Mouse (Mus musculus) megakaryocyte, embryonic 14.5 days (primary cell): Measurements from ENCODE around the gene Dnah2. TPM values are rescaled to one million over a fixed set of nuclear protein-coding genes. Genes with fewer than 3 reads are reported as not detected.
A peak's percentile ranks its signal among the peaks of the same experiment; 100 is the strongest.

Source experiments
- H3K27me3 ChIP-seq: replicated peaks from 2 replicates; pipeline ENCODE3; 2012; ENCODE audit warnings: inconsistent platforms
- H3K36me3 ChIP-seq: replicated peaks from 2 replicates; pipeline ENCODE3; 2012; ENCODE audit warnings: low read length, inconsistent platforms, mixed read lengths
- H3K4me1 ChIP-seq: 2 replicates; pipeline ENCODE4 v1.6.1; 2012; ENCODE audit warnings: inconsistent platforms
- H3K4me3 ChIP-seq: replicated peaks from 2 replicates; pipeline ENCODE3; 2012; ENCODE audit warnings: moderate library complexity, mild to moderate bottlenecking, inconsistent platforms
- H3K9me3 ChIP-seq: 2 replicates; pipeline ENCODE4 v1.6.1; 2012; ENCODE audit warnings: inconsistent platforms
- FLI1 ChIP-seq: IDR thresholded peaks from 2 replicates; pipeline ENCODE4 v1.6.1; 2012; ENCODE audit warnings: low read length, inconsistent platforms, mixed read lengths
- GATA1 ChIP-seq: IDR thresholded peaks from 3 replicates; pipeline ENCODE4 v1.6.1; 2012; ENCODE audit warnings: mixed read lengths, low read length, inconsistent platforms, borderline replicate concordance
- polyA plus RNA-seq: library from polyadenylated mRNA; stranded (reverse); fragments of >175 nt; gene quantifications from 2 replicates; pipeline ENCODE4 v1.2.3, GENCODE M21; 2012; ENCODE audit warnings: low replicate concordance; ENCODE audit not compliant: insufficient read depth

The Dnah2 gene
- polyA plus RNA-seq, 1 experiment: 0.95 TPM

DNA sequence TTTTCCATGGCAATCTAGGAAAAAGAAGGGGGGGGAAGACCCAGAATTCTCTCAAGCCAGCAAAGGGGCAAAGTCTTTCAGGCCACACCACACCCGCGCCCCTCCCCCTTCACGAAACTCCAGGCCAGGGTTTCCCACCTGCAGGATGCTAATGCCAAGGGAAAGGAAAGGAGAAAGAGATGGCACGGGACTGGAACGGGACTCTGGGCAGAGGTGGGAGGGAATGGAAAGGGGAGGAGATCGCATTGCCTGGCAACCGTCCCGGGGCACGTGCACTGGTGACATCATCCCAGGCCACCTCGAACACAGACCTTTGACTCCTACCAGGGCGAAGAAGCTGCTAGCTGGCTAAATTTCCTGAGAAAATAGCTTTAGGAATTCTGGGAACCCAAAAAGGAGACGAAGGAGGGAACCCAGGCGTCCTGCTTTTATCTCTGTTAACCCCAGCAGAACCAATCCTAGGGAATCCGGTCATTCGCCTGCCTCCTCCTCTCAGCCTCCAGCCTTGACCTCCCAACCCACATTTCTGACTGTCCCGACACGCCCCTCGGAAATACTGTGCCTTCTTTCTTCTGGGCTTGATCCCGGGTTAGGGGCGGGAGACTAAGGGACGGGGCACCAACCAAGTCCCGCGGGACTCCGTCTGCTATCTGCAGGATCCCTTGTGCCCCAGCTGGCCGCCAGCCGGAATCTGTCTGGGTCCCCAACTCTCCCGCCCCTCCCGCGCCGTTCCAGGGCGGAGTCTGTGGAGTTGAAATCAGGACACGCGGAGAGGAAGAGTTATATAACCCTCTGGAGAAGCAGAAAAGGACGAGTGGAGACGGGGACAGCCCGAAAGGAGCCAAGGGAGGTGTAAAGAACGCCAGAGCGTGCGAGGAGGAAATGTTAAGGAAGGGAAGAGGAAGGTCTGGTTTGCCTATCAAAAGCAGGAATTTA lies 131.2 kb downstream of the Dnah2 start:
- Histone ChIP-seq H3K9me3 (no peaks in the 10 kb centered on the region), H3K4me1 (peaks cover 82% of the 10 kb centered on the region), H3K36me3 (peaks cover 18% of the 10 kb centered on the region), H3K27me3 (peaks cover 22% of the 10 kb centered on the region), H3K4me3 (peak overlapping the region; percentile 95)
- TF ChIP-seq GATA1: no peak
- no peak for TF ChIP-seq FLI1

DNA sequence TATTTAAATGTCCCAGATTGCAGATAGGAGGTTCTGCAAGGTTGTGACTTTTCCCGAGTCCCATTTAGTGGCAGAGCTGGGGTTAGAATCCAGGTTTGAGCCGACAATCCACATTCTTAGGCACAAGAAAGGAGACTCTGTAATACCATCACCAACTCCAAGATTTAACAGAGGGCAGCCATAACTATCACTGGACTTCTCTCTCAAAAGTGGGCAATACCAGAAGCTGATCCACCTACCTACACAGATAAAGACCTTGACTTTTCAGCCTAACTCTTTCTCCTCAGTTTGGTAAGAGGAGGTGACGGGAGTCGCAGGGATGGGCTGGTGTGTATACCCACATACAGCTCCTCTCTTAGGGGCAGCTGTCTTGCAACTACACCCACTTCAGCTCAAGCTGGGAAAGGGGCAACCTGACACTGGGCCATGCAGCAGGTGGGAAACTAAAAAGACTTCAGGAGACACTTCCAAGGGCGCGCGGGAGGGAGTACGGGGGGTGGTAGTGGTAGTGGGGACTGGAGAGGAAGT lies 131.9 kb downstream of the Dnah2 start:
- H3K27me3 ChIP-seq: peaks cover 15% of the 10 kb centered on the region
- TF ChIP-seq FLI1 (no peak), GATA1 (no peak)
- peak overlapping the region; percentile 95 for H3K4me3 ChIP-seq
- H3K4me1 ChIP-seq: peaks cover 89% of the 10 kb centered on the region
- H3K36me3 ChIP-seq: peaks cover 24% of the 10 kb centered on the region
- no peaks in the 10 kb centered on the region for H3K9me3 ChIP-seq

DNA sequence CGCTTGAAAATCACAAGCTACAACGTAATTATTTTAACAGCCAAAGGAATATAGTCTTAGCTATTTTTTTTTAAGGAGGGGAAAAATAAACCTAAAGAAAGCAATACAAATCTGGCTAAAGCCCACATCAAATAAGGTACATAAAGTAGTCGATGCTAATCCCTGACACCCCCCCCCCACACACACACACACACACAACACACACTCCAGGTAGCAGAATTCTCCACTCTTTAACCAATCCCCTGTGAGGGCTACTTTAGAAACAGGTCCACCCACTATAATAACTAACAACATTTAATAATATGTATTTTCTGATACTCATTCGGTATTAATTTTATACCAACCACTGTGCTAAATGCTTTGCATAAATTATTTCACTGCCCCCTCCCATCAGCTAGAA lies 132.4 kb downstream of the Dnah2 start:
- H3K4me3 ChIP-seq: peak overlapping the region; percentile 95
- H3K27me3 ChIP-seq: peaks cover 13% of the 10 kb centered on the region
- H3K9me3 ChIP-seq: no peaks in the 10 kb centered on the region
- TF ChIP-seq GATA1 (no peak), FLI1 (no peak)
- H3K4me1 ChIP-seq: peaks cover 92% of the 10 kb centered on the region
- peaks cover 24% of the 10 kb centered on the region for H3K36me3 ChIP-seq

DNA sequence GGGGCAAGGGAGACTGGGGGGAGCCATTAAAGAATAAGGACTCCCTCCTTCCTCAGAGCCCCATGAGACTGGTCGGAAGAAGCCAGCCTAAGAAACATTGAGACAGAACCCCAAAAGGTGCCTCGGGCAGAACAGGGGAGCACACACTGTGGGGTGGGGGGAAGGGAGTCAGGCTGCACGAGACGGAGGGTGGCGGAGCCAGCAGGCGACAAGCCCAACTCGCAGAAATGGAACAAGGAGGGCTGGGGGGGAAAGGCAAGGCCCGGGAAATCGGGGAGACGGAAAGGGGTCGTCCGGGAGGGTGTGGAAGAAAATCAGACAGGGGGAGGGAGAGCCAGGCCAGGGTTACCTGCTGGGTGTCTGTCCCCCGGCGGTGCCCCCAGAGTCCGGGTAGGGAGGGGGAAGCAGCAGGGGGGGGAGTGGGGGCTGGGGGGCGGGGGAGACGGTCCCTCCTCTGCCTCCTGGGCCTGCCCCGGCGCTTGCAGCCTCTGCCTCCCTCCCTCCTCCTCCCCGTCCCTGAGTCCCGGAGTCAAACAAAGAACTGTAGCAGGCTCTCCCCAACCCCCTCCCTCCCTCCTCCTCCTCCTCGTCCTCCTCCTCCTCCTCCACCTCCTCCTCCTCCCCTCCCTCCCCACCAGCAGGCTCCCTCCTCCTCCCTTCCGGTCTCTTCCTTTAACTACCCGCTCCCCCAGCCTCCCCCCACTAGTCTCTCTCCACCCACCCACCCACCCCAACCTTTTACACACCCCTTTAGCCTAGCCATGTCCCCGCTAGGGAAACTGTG lies 133.1 kb downstream of the Dnah2 start:
- Histone ChIP-seq H3K36me3 (peaks cover 24% of the 10 kb centered on the region), H3K9me3 (no peaks in the 10 kb centered on the region), H3K4me3 (peak overlapping the region; percentile 95), H3K4me1 (peaks cover 85% of the 10 kb centered on the region), H3K27me3 (peaks cover 6% of the 10 kb centered on the region)
- no peak for TF ChIP-seq GATA1
- no peak for TF ChIP-seq FLI1

DNA sequence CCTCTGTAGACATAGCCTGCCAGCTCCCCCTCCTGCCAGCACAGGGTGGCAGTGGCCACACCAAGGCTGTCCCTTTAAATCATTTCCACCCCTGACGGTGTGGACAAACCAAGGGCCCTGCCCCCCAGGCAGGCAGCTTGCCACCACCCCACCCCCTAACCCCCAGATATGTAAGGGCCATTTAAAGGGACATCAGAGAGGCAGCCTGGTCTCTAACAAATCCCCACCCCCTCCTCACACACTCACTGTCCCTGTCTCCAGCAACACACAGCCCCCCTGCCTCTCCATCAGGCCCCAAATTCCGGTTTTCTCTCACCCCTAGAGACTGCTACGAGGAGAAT lies 133.6 kb downstream of the Dnah2 start:
- H3K9me3 ChIP-seq: no peaks in the 10 kb centered on the region
- no peak for TF ChIP-seq GATA1
- TF ChIP-seq FLI1: no peak
- peaks cover 80% of the 10 kb centered on the region for H3K4me1 ChIP-seq
- peak overlapping the region; percentile 95 for H3K4me3 ChIP-seq
- H3K36me3 ChIP-seq: peaks cover 24% of the 10 kb centered on the region
- peaks cover under 1% of the 10 kb centered on the region for H3K27me3 ChIP-seq

DNA sequence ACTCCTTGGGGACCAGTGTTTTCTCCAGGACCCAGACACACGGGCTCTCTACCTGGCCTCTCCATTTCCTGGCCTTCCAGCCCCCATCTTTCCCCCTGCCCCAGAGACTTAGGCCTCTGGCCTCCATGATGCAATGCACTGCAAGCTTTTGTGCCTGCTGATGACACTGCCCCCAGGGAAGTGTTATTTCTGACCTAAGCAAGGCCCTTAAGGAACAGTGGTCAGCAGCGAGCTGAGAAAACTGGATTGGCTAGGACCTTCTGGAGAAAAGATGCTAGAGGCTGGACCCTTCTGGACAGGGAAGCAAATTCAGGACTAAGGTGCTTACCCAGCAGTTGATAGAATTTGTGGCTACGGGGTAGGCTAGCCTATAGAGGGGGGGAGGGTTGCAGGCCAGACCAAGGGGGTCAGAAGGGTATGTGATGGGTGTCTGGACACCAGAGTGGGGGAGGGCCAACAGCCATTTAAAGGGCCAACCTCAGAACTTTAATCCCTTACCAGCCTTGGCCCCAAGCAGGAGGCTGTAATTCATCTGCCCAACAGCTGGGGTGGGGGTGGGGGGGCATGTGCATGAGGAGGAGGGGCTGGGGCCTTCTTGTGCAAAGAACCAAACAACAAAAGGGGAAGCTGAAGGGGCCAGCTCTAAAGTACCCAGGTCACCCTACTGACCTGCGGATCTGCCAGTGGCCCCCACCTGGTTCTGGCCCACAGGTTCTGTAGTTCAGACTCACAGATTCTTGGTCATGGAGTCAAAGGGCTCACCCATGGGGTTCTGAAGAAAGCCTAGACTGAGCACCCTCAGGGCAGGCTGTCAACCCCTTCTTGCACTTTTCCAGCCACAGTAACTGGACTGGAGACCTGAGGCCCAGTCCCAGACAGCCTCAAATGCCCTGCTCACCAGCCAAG lies 134.2 kb downstream of the Dnah2 start:
- no peak for TF ChIP-seq GATA1
- no peak for TF ChIP-seq FLI1
- Histone ChIP-seq H3K9me3 (no peaks in the 10 kb centered on the region), H3K27me3 (no peaks in the 10 kb centered on the region), H3K4me1 (peaks cover 75% of the 10 kb centered on the region), H3K36me3 (peaks cover 24% of the 10 kb centered on the region), H3K4me3 (peak overlapping the region; percentile 95)

DNA sequence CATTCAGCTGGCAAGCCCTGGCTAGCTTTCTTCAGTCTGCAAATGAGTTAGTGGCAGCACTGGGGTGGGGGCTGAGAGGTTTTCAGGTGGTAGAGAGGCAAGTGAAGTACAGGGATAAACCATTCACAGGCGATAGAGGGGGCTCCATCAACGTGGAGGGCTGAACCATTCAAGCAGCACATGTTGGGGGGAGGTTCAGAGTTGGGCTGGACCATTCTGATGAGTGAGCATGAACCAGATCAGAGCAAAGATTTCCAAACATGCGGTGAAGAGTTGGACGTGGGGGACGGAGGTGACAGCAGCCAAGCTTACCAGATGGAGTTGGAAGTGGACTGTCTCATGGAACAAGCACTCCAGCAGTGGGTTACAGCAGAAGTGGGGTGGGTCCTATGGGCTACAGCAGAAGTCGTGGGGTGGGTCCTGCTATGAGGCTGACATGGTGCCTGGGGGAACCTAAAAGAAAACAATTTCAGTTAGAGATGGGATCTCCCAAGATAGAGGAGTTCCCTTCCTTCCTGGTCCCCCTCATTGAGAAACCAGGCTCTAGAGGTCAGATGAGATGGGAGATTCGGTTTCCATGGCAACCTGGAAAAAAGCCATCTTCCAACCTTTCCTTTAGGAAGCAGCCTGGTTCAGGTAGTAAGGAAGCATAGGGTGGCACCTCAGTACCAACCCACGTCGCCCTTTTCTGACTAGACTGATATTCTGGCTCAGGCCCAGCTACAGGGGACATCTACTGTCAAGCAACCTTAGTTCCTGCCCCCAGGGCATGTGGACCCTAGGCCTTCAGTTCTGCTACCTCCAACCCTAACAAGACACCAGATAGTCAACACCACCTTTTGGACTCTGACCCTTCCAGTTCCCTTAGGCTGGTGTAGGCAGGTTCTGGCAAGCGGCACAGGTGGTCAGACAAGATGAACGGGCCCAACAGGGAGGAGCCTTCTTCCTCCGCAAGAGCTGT lies 135.4 kb downstream of the Dnah2 start, which contains the start of gene Kdm6b:
Gene Kdm6b (minus strand): TSS at position 455 of the 961 bp plus-strand sequence.
- Histone ChIP-seq H3K4me3 (peak within 1 kb of the TSS; percentile 95), H3K4me1 (peaks cover 75% of the 10 kb centered on the region)

DNA sequence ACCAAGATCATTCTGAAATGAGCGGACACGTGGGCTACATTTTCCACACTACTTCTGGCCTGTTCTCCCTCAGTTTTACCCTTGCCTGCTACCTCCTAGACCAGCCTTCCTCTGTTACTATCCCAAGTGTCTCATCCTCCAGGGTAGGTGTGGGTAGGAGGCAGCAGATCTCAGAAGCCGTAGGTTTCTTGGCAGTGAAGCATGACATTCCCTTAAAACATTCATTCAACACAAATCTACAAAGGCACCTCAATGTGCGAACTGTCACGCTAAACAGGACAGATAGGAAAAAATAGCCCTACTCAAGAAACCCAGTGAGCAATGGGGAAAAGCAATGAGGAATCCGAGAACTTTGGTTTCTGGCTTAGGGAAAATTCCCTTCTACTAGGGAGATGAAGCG lies 136.4 kb downstream of the Dnah2 start:
- no peaks in the 10 kb centered on the region for H3K9me3 ChIP-seq
- TF ChIP-seq GATA1: no peak
- TF ChIP-seq FLI1: no peak
- peaks cover 75% of the 10 kb centered on the region for H3K4me1 ChIP-seq
- H3K4me3 ChIP-seq: peak overlapping the region; percentile 71
- peaks cover 33% of the 10 kb centered on the region for H3K36me3 ChIP-seq
- no peaks in the 10 kb centered on the region for H3K27me3 ChIP-seq

More for the DNA sequence above, 135.4 kb downstream of the Dnah2 start, which contains the start of gene Kdm6b:
- Histone ChIP-seq H3K9me3 (no peaks in the 10 kb centered on the region), H3K36me3 (peaks cover 24% of the 10 kb centered on the region), H3K27me3 (no peaks in the 10 kb centered on the region)
- no peak for TF ChIP-seq GATA1
- no peak for TF ChIP-seq FLI1
